Comparison of ENCODE assay signal across 7 mouse cellular contexts in genomic region chr15:89315190-89315731, GRCm38 (mm10). TPM values are rescaled to one million over a fixed set of nuclear protein-coding genes. Genes with fewer than 3 reads are reported as not detected.
DNase-seq lines count a peak whose midpoint lies in the region; ATAC-seq lines count a peak whose summit lies in the region.

Sbf1 (minus strand) TSS chr15:89315311.

- H3K27me3 ChIP-seq in embryonic facial prominence, embryonic 11.5 days (ENCODE audit: control insufficient read depth, insufficient read depth, low read length): no peaks in the 10 kb centered on the region
- no peaks in the 10 kb centered on the region for H3K27me3 ChIP-seq in limb, embryonic 10.5 days (ENCODE audit: low read depth, poor library complexity, severe bottlenecking)
- 0 out of 2 replicates have a peak, but pooled peaks cover 4% of the 10 kb centered on the region for H3K27me3 ChIP-seq in midbrain, embryonic 13.5 days

- no peak within 1 kb of the TSS for H3K27ac ChIP-seq in embryonic facial prominence, embryonic 11.5 days (replicated peaks; ENCODE audit: low read depth, low read length)
- peak within 1 kb of the TSS; percentile 88 for H3K27ac ChIP-seq in limb, embryonic 10.5 days
- peak within 1 kb of the TSS; percentile 68 for H3K27ac ChIP-seq in midbrain, embryonic 13.5 days

- H3K36me3 ChIP-seq in embryonic facial prominence, embryonic 11.5 days (replicated peaks; ENCODE audit: control insufficient read depth, insufficient read depth, low read depth, low read length): no peaks in the 10 kb centered on the region
- no peaks in the 10 kb centered on the region for H3K36me3 ChIP-seq in limb, embryonic 10.5 days
- no peaks in the 10 kb centered on the region for H3K36me3 ChIP-seq in midbrain, embryonic 13.5 days

- WGBS in embryonic facial prominence, embryonic 11.5 days: under 1% methylated on average over 37 of the region's 37 CpGs
- WGBS in limb, embryonic 10.5 days: 1% methylated on average over 37 of the region's 37 CpGs
- WGBS in midbrain, embryonic 13.5 days: under 1% methylated on average over 33 of the region's 37 CpGs

- peak within 1 kb of the TSS; percentile 75 for H3K4me2 ChIP-seq in embryonic facial prominence, embryonic 11.5 days (ENCODE audit: low read depth, low read length)
- peak within 1 kb of the TSS; percentile 89 for H3K4me2 ChIP-seq in midbrain, embryonic 13.5 days (replicated peaks)

- peak; percentile 99 for ATAC-seq in embryonic facial prominence, embryonic 11.5 days (replicated peaks; ENCODE audit: insufficient number of reproducible peaks, low FRiP score, low TSS enrichment, low read depth)
- ATAC-seq in granulocyte monocyte progenitor cell, adult 5-6 weeks (replicated peaks; ENCODE audit: poor library complexity, severe bottlenecking): peak; percentile 94
- peak; percentile 100 for ATAC-seq in midbrain, embryonic 13.5 days

- DNase-seq in adrenal gland, postnatal 14 days: peak; percentile 99
- peak; percentile 98 for DNase-seq in embryonic facial prominence, embryonic 11.5 days (ENCODE audit: low spot score)
- peak; percentile 99 for DNase-seq in kidney, adult 11 months
- DNase-seq in limb, embryonic 10.5 days (ENCODE audit: low spot score): peak; percentile 95
- peak; percentile 97 for DNase-seq in spleen, adult 12 weeks (ENCODE audit: low spot score)

- H3K9me3 ChIP-seq in embryonic facial prominence, embryonic 11.5 days (replicated peaks; ENCODE audit: control insufficient read depth, low read length): no peaks in the 10 kb centered on the region
- no peaks in the 10 kb centered on the region for H3K9me3 ChIP-seq in limb, embryonic 10.5 days (replicated peaks)
- no peaks in the 10 kb centered on the region for H3K9me3 ChIP-seq in midbrain, embryonic 13.5 days

- peak within 1 kb of the TSS; percentile 90 for H3K9ac ChIP-seq in embryonic facial prominence, embryonic 11.5 days (replicated peaks; ENCODE audit: low read length)
- peak within 1 kb of the TSS; percentile 87 for H3K9ac ChIP-seq in midbrain, embryonic 13.5 days (replicated peaks)

- H3K4me3 ChIP-seq in embryonic facial prominence, embryonic 11.5 days (ENCODE audit: low read depth, low read length): peak within 1 kb of the TSS; percentile 97
- peak within 1 kb of the TSS; percentile 78 for H3K4me3 ChIP-seq in limb, embryonic 10.5 days
- H3K4me3 ChIP-seq in midbrain, embryonic 13.5 days (replicated peaks): peak within 1 kb of the TSS; percentile 92

- 0 out of 2 replicates have a peak, but pooled peaks cover 4% of the 10 kb centered on the region for H3K4me1 ChIP-seq in embryonic facial prominence, embryonic 11.5 days (ENCODE audit: control insufficient read depth, insufficient read depth, low read length)
- peaks cover 31% of the 10 kb centered on the region for H3K4me1 ChIP-seq in limb, embryonic 10.5 days
- H3K4me1 ChIP-seq in midbrain, embryonic 13.5 days (replicated peaks): peaks cover 37% of the 10 kb centered on the region

RNA-seq across cellular contexts. Expression of gene Sbf1, which starts in this region (rescaled TPM):
- 74.0 and 99.4 TPM in 2 replicates for total RNA-seq in adrenal gland, postnatal 14 days (2021)
- polyA plus RNA-seq in embryonic facial prominence, embryonic 11.5 days (2014; fragmentation: Nextera tagmentation; extraction: Ambion mirVana): 39.0 and 49.7 TPM in 2 replicates
- total RNA-seq in granulocyte monocyte progenitor cell, adult 5-6 weeks (2014; fragmentation: Nextera tagmentation): 88.1 and 131 TPM in 2 replicates
- 43.1 and 52.0 TPM in 2 replicates for total RNA-seq in granulocyte monocyte progenitor cell, adult 5-6 weeks (2017)
- 71.9 and 80.9 TPM in 2 replicates for polyA plus RNA-seq in limb, embryonic 10.5 days (2016; fragmentation: Nextera tagmentation; extraction: Ambion mirVana)
- polyA plus RNA-seq in midbrain, embryonic 13.5 days (2015; fragmentation: Nextera tagmentation; extraction: Ambion mirVana): 80.6 and 88.7 TPM in 2 replicates
